Mouse (Mus musculus) left cerebral cortex, postnatal 36 days (tissue): ENCODE results near the gene Pip4k2a. TPM values are rescaled to one million over a fixed set of nuclear protein-coding genes. Genes with fewer than 3 reads are reported as not detected.

Source experiments
- DNase-seq, 2 experiments: peaks; one replicate each; pipeline ENCODE4 v3.0.0; 2021 to 2022; ENCODE audit warnings: low spot score in 2 of 2, mixed read lengths in 1 of 2
- intact Hi-C: fragments of 180-260 bp; cut with DNase I; formaldehyde crosslinking; loops from one replicate; pipeline ENCODE4 v1.15.1; 2025
- total RNA-seq, 2 experiments: library from RNA; stranded (reverse); gene quantifications; 2 replicates each; pipeline ENCODE4 v1.2.3; 2021

Pip4k2a gene
- total RNA-seq, 2 experiments from 2014 or later, result 50.8 to 56.2 TPM

DNA sequence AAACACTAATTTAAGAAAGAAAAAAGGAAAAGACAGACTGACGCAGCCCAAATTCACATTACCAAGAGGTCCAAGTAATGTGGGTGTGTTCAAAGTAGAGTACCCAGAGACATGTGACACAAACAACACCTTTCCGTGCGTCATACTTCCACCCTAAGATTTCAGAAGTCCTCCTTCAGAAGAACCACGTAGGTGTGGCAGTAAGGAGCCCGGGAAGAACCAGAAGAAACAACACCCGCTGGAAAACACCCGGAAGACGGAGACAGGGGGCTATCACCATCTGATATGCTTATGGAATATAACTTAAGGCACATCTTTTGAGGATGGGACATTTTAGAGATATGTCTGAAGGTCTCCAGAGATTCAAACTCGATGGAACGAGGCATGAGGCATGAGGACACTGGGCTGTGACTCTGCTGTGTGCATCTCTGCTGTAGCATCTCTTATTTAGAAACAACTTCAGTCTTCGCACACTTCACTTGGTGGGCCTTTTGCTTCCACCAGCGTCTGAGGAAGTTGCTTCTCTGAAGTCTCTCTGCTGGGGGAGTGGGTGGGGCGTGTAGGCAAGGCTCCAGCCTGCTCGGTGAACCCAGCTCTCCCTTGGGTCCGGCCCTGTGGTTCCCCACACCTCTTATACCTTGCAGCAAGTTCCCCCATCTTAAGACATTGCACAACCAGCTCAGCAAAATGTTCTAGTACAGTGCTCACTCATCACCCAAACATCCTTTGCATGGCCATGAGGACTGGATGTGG lies 13.7 kb downstream of the Pip4k2a start:
- intact Hi-C loops, result no loop called here
- no peak for DNase-seq

- DNase-seq, result no peak
- intact Hi-C loops, result no loop called here
These were observed 14.4 kb downstream of the Pip4k2a start for GRCm38 (mm10) chr2:18983546-18983945.

DNA sequence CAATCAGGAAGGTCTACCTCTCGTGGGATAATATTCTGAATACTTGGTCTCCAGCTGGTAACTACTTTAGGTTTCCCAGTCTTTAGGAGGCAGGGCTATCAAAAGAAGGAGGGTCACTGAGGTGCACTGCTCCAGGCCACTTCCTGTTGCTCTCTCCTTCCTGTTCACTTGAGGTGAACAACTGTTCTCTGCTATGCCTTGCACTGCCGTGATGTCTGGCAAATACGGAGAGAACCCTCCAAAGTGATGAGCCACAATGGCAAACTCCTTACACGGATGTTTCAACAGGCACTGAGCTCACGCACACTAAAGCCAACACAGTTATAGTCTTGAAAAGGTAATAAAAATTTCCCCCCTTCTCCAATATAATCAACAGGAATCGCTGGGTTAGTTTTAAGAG lies 15.3 kb downstream of the Pip4k2a start:
- intact Hi-C loops, result no loop called here
- no peak for DNase-seq

GRCm38 (mm10) chr2:18979675-18980074 lies 18.3 kb downstream of the Pip4k2a start:
- intact Hi-C loops, result no loop called here
- no peak for DNase-seq

DNA sequence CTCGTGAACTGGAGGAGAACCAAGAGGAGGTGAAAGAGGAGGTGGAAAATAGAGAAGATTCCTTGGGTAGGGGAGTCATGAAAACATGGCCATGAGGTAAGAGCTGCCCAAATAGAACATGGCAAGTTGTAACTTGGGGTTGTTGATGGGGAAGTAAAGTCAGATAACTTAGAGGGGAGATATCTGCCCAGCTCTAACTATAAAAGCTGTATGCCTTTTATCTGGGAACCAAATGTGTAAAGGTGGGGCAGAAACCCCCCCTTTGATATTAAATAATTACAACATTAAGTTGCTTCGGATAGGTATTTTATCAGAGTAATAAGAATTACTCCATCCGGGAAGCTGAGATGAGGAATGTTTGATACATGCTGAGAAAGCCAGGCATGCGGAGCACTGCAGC lies 18.9 kb downstream of the Pip4k2a start:
- intact Hi-C loops, result no loop called here
- DNase-seq, result no peak

DNA sequence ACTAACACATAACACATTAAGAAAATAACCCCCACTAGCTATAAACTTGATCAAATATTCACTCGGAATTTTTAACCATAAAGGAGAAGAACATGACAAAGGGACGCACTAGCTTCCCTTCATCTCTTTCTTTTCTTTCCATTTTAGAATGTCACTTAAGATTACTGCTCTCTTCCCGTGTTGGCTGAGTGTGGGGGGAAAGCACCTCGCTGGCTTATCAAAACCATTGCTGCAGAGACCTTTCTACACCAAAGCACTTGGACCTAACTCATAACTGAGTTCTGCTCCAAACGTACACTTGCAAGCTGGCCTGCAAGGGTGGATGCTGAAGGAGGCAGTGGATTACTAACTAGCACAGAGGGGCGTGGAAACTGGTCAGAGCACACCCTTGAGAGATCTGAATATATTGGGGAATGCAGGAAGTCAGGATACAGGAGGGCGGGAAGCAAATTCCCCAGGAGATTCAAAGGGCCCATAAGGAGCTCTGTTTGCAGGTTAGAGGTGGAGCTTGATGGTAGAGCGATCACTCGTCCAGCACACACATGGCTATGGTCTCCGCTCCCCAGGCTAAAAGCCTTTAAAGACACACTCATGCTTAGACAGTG lies 20.6 kb downstream of the Pip4k2a start:
- intact Hi-C loops, result no loop called here

GRCm38 (mm10) chr2:18976175-18976574 lies 21.8 kb downstream of the Pip4k2a start:
- intact Hi-C loops, result no loop called here
- DNase-seq, result no peak

More for the DNA sequence above, 20.6 kb downstream of the Pip4k2a start:
- no peak for DNase-seq

GRCm38 (mm10) chr2:18974882-18975645 lies 22.9 kb downstream of the Pip4k2a start:
- intact Hi-C loops, result no loop called here
- no peak for DNase-seq

GRCm38 (mm10) chr2:18971564-18971963 lies 26.4 kb downstream of the Pip4k2a start:
- intact Hi-C loops, result no loop called here
- no peak for DNase-seq

GRCm38 (mm10) chr2:18970461-18970860 lies 27.5 kb downstream of the Pip4k2a start:
- intact Hi-C loops, result no loop called here

DNA sequence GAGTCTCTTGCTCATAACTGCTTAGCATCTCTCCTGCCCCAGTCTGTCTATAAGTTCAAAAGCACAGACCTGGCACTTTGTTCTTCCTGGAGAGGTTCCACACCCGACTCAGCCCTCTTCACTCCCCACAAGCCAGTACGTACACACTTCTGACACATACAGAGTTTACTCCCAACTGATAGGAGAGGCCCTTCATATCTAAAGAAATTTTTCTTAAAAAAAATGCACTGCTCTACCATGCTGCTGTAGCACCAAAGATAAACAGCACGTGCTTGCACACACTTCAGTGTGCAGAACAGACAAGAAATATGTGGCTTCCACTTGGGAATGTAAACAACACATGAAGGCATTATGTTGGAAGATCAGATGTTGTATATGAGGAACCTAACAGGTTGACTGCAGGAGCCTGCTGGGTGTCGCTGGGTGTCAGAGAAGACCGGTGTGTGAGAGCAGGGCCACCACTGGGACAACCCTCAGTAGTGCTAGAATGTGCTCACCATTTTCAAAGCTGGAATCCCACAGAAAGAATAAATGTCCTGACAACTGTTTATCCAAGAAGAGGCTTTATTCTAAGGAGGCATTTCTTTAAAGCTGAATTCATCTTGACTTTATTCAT lies 28.8 kb downstream of the Pip4k2a start:
- no peak for DNase-seq
- intact Hi-C loops, result no loop called here

More at GRCm38 (mm10) chr2:18970461-18970860, 27.5 kb downstream of the Pip4k2a start:
- no peak for DNase-seq

DNA sequence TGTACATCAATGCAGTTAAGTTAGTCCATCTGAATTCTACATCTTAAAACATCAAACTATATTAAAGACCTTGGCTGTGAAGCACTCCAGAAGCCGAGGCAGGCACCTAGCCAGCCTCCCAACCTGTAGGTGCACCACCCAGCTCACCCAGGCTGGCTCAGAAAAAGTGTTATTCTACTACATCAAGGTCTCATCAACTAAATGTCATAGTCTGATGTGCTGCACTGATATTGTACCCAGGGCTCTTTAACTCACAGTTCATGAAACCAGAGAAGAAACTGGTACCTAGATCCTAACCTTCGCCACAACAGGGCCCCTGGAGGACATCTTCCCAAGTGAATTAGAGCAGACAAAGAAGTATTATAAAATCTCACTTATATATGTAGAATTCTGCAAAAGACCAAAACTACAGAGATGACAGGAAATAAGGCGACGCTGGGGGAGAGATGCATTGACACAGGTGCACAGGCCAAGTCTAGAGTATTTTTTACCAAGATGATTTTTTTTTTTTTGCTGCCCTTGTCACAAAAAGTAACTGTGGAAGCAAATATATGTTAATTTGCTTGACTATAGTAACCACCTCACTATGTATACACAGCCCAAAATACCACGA lies 30.4 kb downstream of the Pip4k2a start:
- intact Hi-C loops, result no loop called here
- no peak for DNase-seq

GRCm38 (mm10) chr2:18966566-18966965 lies 31.4 kb downstream of the Pip4k2a start:
- intact Hi-C loops, result no loop called here
- DNase-seq, result no peak

- no peak for DNase-seq
- intact Hi-C loops, result no loop called here
These were observed 32.0 kb downstream of the Pip4k2a start for GRCm38 (mm10) chr2:18965950-18966349.

GRCm38 (mm10) chr2:18965108-18965507 lies 32.8 kb downstream of the Pip4k2a start:
- intact Hi-C loops, result no loop called here
- no peak for DNase-seq

GRCm38 (mm10) chr2:18963286-18964040 lies 34.5 kb downstream of the Pip4k2a start:
- intact Hi-C loops, result no loop called here
- no peak for DNase-seq

DNA sequence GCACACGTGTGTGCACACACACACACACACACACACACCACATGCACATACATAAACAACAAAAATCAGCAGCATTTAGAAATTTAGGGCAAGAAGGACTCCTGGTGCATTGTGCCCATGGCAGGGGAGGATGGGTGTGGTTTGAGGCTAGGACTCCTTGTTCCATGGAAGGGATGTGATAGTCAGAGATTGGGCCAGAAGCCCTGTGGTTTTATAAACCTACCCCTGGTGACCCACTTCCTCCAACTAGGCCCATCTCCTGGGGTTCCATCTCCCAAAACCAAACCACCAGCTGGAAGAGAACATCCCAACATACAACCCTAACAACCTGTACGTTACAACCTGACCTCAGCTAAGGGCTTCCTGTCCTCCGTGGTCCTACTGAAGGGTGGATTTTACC lies 35.4 kb downstream of the Pip4k2a start:
- intact Hi-C loops, result no loop called here
- no peak for DNase-seq

DNA sequence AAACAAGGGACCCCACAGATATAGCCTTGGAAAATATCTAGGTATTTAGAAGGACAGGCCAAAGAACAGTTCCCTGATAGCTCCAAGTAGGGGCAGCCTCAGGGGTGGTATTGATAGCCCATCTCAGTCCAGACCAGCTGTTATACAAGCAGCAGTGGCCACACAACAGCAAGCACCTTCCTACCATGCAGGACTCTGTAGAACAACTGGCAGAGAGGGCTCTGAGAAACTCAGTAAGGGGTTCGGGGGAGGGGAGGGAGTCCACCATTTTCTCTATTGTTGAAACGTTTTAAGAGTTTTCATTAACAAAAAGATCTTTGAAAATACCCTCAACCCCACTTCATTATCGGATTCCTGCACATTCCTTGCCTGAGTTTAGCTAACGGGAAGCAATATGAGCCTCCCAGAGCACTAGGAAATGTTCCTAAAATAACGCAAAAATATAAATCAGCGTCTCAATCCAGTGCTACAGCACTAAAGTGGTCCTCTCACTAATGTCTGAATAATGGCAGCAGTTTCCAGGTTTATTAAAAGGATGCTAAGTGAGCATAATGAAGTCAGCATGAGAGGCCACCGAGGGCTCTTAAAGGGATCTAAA lies 37.5 kb downstream of the Pip4k2a start:
- intact Hi-C loops, result no loop called here

DNA sequence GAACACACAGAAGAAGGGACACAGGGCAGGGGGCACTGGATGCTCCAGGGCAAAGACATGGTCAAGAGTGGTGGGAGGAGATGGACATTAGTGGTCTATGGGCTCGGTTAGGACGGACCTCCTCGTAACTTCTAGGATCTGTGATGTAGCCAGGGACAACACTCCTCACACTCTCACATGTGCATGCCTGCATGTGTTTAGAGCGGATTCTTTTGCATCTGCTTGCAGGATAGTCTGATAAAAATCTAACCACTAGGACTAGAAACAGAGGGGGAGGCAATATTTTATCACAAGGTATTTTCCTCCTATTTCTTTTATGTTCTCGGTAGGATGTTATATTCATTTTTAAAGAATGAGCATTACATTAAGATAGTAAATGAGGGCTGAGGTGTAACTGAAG lies 38.4 kb downstream of the Pip4k2a start:
- DNase-seq, result no peak
- intact Hi-C loops, result no loop called here

More for the DNA sequence above, 37.5 kb downstream of the Pip4k2a start:
- DNase-seq, result no peak
